Mouse (Mus musculus): Measurements from ENCODE around the gene Grid2.

- TF ChIP-seq CTCF (IDR thresholded peaks at IDR 0.05 in 2 of 3, conservative IDR thresholded peaks at IDR 0.05 in 1 of 3; ENCODE audit: control insufficient read depth in 1 of 3, insufficient read depth in 1 of 3, low read depth in 2 of 3, low read length in 3 of 3, poor library complexity in 1 of 3, severe bottlenecking in 1 of 3), result no peak
- no peak for TF ChIP-seq ZC3H11A (IDR thresholded peaks at IDR 0.05; ENCODE audit: low read depth, low read length)
- TF ChIP-seq CHD2 (IDR thresholded peaks at IDR 0.05; ENCODE audit: low read length), result no peak
- TF ChIP-seq RAD21 (IDR thresholded peaks at IDR 0.05; ENCODE audit: low read depth, low read length), result no peak
- no peak for TF ChIP-seq GABPA (IDR thresholded peaks at IDR 0.05; ENCODE audit: low read depth, low read length)
- no peak for TF ChIP-seq EP300 (IDR thresholded peaks at IDR 0.05; ENCODE audit: low read depth in 1 of 2, low read length in 2 of 2)
- no peak for TF ChIP-seq HCFC1 (IDR thresholded peaks at IDR 0.05; ENCODE audit: low read depth, low read length)
- no peak for TF ChIP-seq UBTF (IDR thresholded peaks at IDR 0.05; ENCODE audit: borderline replicate concordance, insufficient read depth, low read depth, low read length)
Measured at GRCm38 (mm10) chr6:64077911-64078310, 822.2 kb downstream of the Grid2 start.

All from MEL (cell line).